Mouse (Mus musculus) liver, embryonic 13.5 days (tissue): ENCODE measurements at regions not wholly inside any gene's neighbourhood (a gene's known extent, or its start where the extent isn't known, plus 50 kb on each side); places are given as distances from the start of the nearest gene placed in this dataset.

Experiments used
- ATAC-seq: fragments of 200-750 bp; cut with Nextera tagmentation; 2 replicates; pipeline ENCODE4 v1.8.0; 2017; ENCODE audit warnings: low read depth, mild to moderate bottlenecking, moderate number of reproducible peaks, moderate library complexity
- DNase-seq: peaks from one replicate; pipeline ENCODE4 v3.0.0; 2022
- H3K27ac ChIP-seq: fragments of 300-500 bp; sonication (generic); 2 replicates; pipeline ENCODE4 v1.5.1; 2015; ENCODE audit warnings: moderate library complexity, mild to moderate bottlenecking, inconsistent platforms
- H3K27me3 ChIP-seq: fragments of 300-500 bp; sonication (generic); 2 replicates; pipeline ENCODE4 v1.6.1; 2015; ENCODE audit warnings: mild to moderate bottlenecking, inconsistent platforms
- H3K36me3 ChIP-seq: fragments of 300-500 bp; sonication (generic); 2 replicates; pipeline ENCODE4 v1.6.1; 2015; ENCODE audit warnings: mild to moderate bottlenecking, inconsistent platforms
- H3K4me1 ChIP-seq: fragments of 300-500 bp; sonication (generic); replicated peaks from 2 replicates; pipeline ENCODE4 v1.6.1; 2015; ENCODE audit warnings: inconsistent platforms
- H3K4me2 ChIP-seq: fragments of 300-500 bp; sonication (generic); 2 replicates; pipeline ENCODE4 v1.6.1; 2015; ENCODE audit warnings: inconsistent platforms, mild to moderate bottlenecking, moderate library complexity
- H3K4me3 ChIP-seq: fragments of 300-500 bp; sonication (generic); replicated peaks from 2 replicates; pipeline ENCODE4 v1.5.1; 2015; ENCODE audit warnings: mild to moderate bottlenecking, inconsistent platforms
- H3K9ac ChIP-seq: fragments of 300-500 bp; sonication (generic); 2 replicates; pipeline ENCODE4 v1.6.1; 2015; ENCODE audit warnings: mild to moderate bottlenecking, inconsistent platforms
- H3K9me3 ChIP-seq: fragments of 300-500 bp; sonication (generic); replicated peaks from 2 replicates; pipeline ENCODE4 v1.6.1; 2016; ENCODE audit warnings: inconsistent platforms
- WGBS: fragments of 180-500 bp; shearing (Covaris S2); methylation state at CpG from one replicate; pipeline ENCODE4 v1.1.7; 2015; ENCODE audit not compliant: insufficient replicate concordance; 5-methylcytosine and 5-hydroxymethylcytosine counted together

- Histone ChIP-seq H3K36me3 (no peaks in the 10 kb centered on the region), H3K4me3 (no peak overlapping the region), H3K9me3 (no peaks in the 10 kb centered on the region), H3K4me1 (no peaks in the 10 kb centered on the region), H3K27me3 (no peaks in the 10 kb centered on the region), H3K9ac (no peak overlapping the region), H3K4me2 (no peak overlapping the region), H3K27ac (no peak overlapping the region)
- WGBS: 59% methylated on average over 5 of the region's 5 CpGs
- no peak for ATAC-seq
- no peak for DNase-seq
These were observed 221.1 kb upstream of the Slc16a7 start for GRCm38 (mm10) chr10:125610353-125610752.

- Histone ChIP-seq H3K9ac (no peak overlapping the region), H3K27me3 (no peaks in the 10 kb centered on the region), H3K4me3 (no peak overlapping the region), H3K4me2 (no peak overlapping the region), H3K4me1 (no peaks in the 10 kb centered on the region), H3K36me3 (no peaks in the 10 kb centered on the region), H3K9me3 (no peaks in the 10 kb centered on the region), H3K27ac (no peak overlapping the region)
- WGBS: 78% methylated on average over 6 of the region's 6 CpGs
- ATAC-seq (no peak), DNase-seq (no peak)
These were observed 223.5 kb upstream of the Slc16a7 start for GRCm38 (mm10) chr10:125612773-125613172.

- ATAC-seq (no peak), DNase-seq (no peak)
- WGBS: 61% methylated on average over 6 of the region's 6 CpGs
- no peak overlapping the region for H3K4me3 ChIP-seq
- H3K27me3 ChIP-seq: no peaks in the 10 kb centered on the region
- H3K9ac ChIP-seq: no peak overlapping the region
- H3K4me2 ChIP-seq: no peak overlapping the region
- no peaks in the 10 kb centered on the region for H3K9me3 ChIP-seq
- H3K4me1 ChIP-seq: no peaks in the 10 kb centered on the region
- H3K36me3 ChIP-seq: no peaks in the 10 kb centered on the region
- H3K27ac ChIP-seq: no peak overlapping the region
These were observed 232.1 kb upstream of the Slc16a7 start for GRCm38 (mm10) chr10:125621376-125621775.

GRCm38 (mm10) chr10:125623836-125624235 is 234.6 kb upstream of the Slc16a7 start:
- no peaks in the 10 kb centered on the region for H3K4me1 ChIP-seq
- no peak overlapping the region for H3K27ac ChIP-seq
- H3K9me3 ChIP-seq: no peaks in the 10 kb centered on the region
- no peak for ATAC-seq
- H3K27me3 ChIP-seq: no peaks in the 10 kb centered on the region
- WGBS: 31% methylated on average over 7 of the region's 7 CpGs
- H3K9ac ChIP-seq: no peak overlapping the region
- no peaks in the 10 kb centered on the region for H3K36me3 ChIP-seq
- no peak for DNase-seq
- H3K4me3 ChIP-seq: no peak overlapping the region
- H3K4me2 ChIP-seq: no peak overlapping the region

GRCm38 (mm10) chr10:125667906-125668305 is 278.6 kb upstream of the Slc16a7 start:
- no peaks in the 10 kb centered on the region for H3K4me1 ChIP-seq
- no peaks in the 10 kb centered on the region for H3K9me3 ChIP-seq
- WGBS: 66% methylated on average over 4 of the region's 4 CpGs
- H3K4me3 ChIP-seq: no peak overlapping the region
- H3K36me3 ChIP-seq: no peaks in the 10 kb centered on the region
- DNase-seq (no peak), ATAC-seq (no peak)
- H3K27ac ChIP-seq: no peak overlapping the region
- no peak overlapping the region for H3K9ac ChIP-seq
- H3K27me3 ChIP-seq: no peaks in the 10 kb centered on the region
- H3K4me2 ChIP-seq: no peak overlapping the region

GRCm38 (mm10) chr10:125673637-125674036 is 284.4 kb upstream of the Slc16a7 start:
- H3K36me3 ChIP-seq: no peaks in the 10 kb centered on the region
- ATAC-seq (no peak), DNase-seq (no peak)
- no peak overlapping the region for H3K4me3 ChIP-seq
- WGBS: 74% methylated on average over 11 of the region's 11 CpGs
- no peaks in the 10 kb centered on the region for H3K4me1 ChIP-seq
- no peak overlapping the region for H3K27ac ChIP-seq
- H3K9ac ChIP-seq: no peak overlapping the region
- no peaks in the 10 kb centered on the region for H3K27me3 ChIP-seq
- H3K4me2 ChIP-seq: no peak overlapping the region
- H3K9me3 ChIP-seq: no peaks in the 10 kb centered on the region

GRCm38 (mm10) chr10:125679644-125680043 is 286.3 kb upstream of the Lrig3 start:
- Histone ChIP-seq H3K4me2 (no peak overlapping the region), H3K4me1 (no peaks in the 10 kb centered on the region), H3K9me3 (0 out of 2 replicates have a peak, but pooled peaks cover 3% of the 10 kb centered on the region), H3K27me3 (no peaks in the 10 kb centered on the region), H3K27ac (no peak overlapping the region), H3K9ac (no peak overlapping the region), H3K36me3 (no peaks in the 10 kb centered on the region), H3K4me3 (no peak overlapping the region)
- ATAC-seq (no peak), DNase-seq (no peak)
- WGBS: 57% methylated on average over 7 of the region's 7 CpGs

DNA sequence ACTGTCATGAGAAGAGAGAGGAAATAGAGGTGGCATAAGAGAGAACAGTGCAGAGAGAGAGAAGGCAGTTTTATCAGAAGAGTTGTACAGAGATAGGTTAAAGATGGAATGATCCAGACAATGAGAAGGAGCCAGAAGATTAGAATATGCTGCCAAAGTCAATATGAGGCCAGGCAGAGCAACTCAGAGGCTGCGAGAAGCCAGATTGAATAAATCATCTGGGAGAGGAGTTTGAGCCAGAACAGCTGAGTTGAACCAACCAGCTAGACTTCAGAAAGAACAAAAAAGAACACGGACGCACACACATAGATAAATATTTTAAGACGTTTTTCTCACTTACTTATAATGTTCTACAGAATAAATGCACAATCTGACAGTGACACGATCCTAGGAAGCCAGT is 280.8 kb upstream of the Lrig3 start:
- no peaks in the 10 kb centered on the region for H3K36me3 ChIP-seq
- H3K4me3 ChIP-seq: no peak overlapping the region
- no peak overlapping the region for H3K27ac ChIP-seq
- WGBS: 70% methylated on average over 5 of the region's 5 CpGs
- ATAC-seq: no peak
- H3K4me1 ChIP-seq: no peaks in the 10 kb centered on the region
- no peak overlapping the region for H3K9ac ChIP-seq
- DNase-seq: no peak
- H3K9me3 ChIP-seq: no peaks in the 10 kb centered on the region
- H3K4me2 ChIP-seq: no peak overlapping the region
- no peaks in the 10 kb centered on the region for H3K27me3 ChIP-seq

DNA sequence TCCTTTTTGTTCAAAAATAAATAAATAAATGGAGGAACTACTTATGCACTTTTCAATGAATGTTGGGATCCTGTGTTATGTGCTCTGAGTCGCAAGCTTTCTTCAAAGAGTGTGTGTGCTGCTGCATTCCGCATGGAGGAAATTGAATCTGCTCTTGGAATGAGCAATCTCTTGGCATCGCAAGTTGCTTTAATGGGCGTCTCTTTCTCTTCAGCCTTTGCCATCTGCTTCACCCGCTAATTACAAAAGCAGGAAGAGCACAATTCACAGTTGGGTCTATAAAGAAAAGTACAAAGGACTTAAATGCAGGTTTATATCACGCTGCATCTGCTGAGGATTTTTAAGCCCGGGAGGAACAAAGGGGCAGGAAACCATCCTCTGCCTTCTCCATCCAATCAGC is 272.5 kb upstream of the Lrig3 start:
- 57% methylated on average over 7 of the region's 7 CpGs for WGBS
- DNase-seq: no peak

GRCm38 (mm10) chr10:125696159-125696558 is 269.8 kb upstream of the Lrig3 start:
- Histone ChIP-seq H3K27ac (no peak overlapping the region), H3K4me2 (no peak overlapping the region), H3K27me3 (no peaks in the 10 kb centered on the region), H3K9ac (no peak overlapping the region), H3K4me3 (no peak overlapping the region), H3K36me3 (no peaks in the 10 kb centered on the region), H3K9me3 (no peaks in the 10 kb centered on the region), H3K4me1 (no peaks in the 10 kb centered on the region)
- ATAC-seq (no peak), DNase-seq (no peak)
- WGBS: 80% methylated on average over 5 of the region's 5 CpGs

More for the DNA sequence above, 272.5 kb upstream of the Lrig3 start:
- ATAC-seq: no peak
- no peak overlapping the region for H3K9ac ChIP-seq
- H3K4me2 ChIP-seq: no peak overlapping the region
- H3K27me3 ChIP-seq: no peaks in the 10 kb centered on the region
- H3K4me1 ChIP-seq: no peaks in the 10 kb centered on the region
- no peak overlapping the region for H3K27ac ChIP-seq
- no peak overlapping the region for H3K4me3 ChIP-seq
- H3K9me3 ChIP-seq: no peaks in the 10 kb centered on the region
- H3K36me3 ChIP-seq: no peaks in the 10 kb centered on the region

GRCm38 (mm10) chr10:125725077-125725680 is 240.8 kb upstream of the Lrig3 start:
- 30% methylated on average over 18 of the region's 18 CpGs for WGBS
- no peaks in the 10 kb centered on the region for H3K9me3 ChIP-seq
- ATAC-seq (no peak), DNase-seq (no peak)
- no peak overlapping the region for H3K4me2 ChIP-seq
- no peaks in the 10 kb centered on the region for H3K27me3 ChIP-seq
- no peak overlapping the region for H3K27ac ChIP-seq
- H3K9ac ChIP-seq: no peak overlapping the region
- no peak overlapping the region for H3K4me3 ChIP-seq
- no peaks in the 10 kb centered on the region for H3K4me1 ChIP-seq
- H3K36me3 ChIP-seq: no peaks in the 10 kb centered on the region

- Histone ChIP-seq H3K27ac (no peak overlapping the region), H3K4me3 (no peak overlapping the region), H3K4me2 (no peak overlapping the region), H3K36me3 (no peaks in the 10 kb centered on the region), H3K9me3 (no peaks in the 10 kb centered on the region), H3K9ac (no peak overlapping the region), H3K27me3 (no peaks in the 10 kb centered on the region), H3K4me1 (no peaks in the 10 kb centered on the region)
- 30% methylated on average over 7 of the region's 7 CpGs for WGBS
- ATAC-seq (no peak), DNase-seq (no peak)
These were observed 240.3 kb upstream of the Lrig3 start for GRCm38 (mm10) chr10:125725681-125726139.
